Mouse (Mus musculus) B cell, adult 2 months (primary cell): ENCODE measurements around the gene Fkbp14.

Source experiments
- DNase-seq, 2 experiments: peaks; one replicate each; pipeline ENCODE4 v3.0.0; 2022

Fkbp14 gene

DNA sequence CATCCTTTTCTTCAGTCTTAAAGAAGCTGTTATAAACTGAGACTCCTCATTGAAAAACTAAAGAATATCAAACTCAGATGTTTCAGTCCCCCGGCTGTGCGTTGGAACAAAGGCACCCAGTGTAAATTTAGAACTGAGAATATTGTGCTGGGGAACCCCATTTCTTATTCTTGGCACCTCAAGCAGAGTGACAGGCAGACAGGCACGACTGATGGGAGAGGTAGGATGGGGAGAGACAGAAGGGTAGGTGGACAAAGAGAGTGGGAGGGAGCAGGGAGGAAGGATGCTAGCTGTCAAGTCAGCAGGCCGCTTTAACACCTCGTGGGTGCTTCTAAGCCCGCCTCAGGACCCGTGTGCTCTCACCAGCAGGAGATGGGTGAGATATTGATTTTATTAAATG lies 54.3 kb downstream of the Fkbp14 start:
- no peak for DNase-seq

DNA sequence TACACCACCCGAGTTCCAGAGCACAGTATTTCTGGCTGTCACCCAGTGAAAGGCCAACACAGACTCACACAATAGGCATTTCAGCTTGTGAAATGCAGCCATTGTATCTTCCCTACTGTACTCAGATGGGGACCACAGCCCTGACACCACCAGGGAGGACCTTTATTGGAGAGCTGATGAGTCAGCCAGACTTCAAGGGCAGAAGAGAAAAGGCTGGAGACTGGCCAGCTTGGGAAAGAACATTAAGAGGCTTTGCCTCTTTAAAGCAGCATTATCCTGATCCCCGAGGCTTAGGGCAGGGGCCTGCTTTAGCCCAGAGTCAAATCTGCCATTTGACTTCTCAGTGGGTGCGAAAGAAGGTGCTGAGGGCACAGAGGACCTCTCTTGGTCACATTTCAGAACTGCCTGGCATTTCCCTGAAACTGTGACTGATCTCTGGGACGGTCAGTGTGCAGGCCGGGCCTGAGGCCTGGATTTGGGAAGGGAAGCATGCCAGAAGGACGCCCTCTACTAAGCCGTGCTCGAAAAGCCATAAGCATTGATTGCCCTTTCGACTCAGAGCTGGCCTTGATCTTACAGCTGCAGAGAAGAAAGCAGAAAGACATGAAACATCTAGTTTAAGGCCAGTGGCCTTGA lies 56.7 kb downstream of the Fkbp14 start:
- DNase-seq, result no peak

DNA sequence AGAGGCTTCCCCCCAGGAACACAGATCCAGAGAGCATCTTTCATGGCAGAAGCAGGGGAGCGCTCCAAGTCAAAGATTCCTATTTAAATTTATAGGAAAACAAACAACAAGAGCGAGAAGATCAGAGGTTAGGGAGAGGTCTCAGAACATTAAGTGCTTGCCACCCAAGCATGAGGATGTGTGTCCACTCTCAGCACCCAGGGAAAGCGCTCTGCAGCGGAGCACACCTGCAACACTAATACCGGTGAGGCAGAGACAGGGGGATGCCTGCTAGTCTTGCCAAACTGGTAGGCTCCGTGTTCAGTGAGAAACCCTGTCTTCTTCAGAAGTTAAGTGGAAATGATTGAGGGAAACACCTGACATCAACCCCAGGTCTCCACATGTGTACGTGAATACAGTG lies 57.7 kb downstream of the Fkbp14 start:
- no peak for DNase-seq

DNA sequence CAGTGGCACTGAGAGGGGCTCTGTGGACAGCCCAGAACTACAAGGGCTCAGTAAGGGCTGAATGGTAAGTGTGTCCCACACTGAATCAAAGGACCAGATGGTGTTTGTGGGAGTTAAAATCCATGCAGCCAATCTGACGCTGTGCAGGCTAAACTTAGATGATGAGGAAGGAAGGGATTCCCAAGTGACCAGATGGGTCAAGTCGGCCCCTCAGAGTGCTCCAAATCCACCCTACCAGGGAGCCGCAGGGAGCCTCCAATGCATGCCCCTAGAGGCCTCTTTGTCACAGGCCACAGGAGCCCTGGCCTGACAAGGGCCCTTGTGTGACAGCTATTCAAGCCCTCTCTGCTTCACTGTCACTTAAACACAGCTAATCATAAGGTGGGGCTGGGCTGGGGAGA lies 58.3 kb downstream of the Fkbp14 start:
- DNase-seq, result no peak

DNA sequence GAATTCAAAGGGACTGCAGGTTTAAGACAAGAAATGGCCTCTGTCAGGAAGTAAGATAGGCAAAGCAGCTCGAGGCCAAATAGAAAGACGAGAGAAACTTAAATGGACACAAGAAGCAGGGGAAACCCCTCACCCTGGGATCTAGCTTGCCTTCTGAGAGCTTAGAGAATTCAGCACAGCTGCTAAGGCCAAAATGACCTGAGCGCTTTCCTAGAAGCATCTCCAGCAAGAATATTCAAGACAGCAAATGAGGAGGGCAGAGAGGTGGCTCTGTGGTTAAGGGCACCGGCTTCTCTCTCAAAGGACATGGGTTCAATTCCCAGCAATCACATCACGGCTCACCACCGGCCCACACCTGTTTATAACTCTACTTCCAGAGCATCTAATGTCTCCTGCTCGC lies 60.1 kb downstream of the Fkbp14 start:
- DNase-seq, result no peak

DNA sequence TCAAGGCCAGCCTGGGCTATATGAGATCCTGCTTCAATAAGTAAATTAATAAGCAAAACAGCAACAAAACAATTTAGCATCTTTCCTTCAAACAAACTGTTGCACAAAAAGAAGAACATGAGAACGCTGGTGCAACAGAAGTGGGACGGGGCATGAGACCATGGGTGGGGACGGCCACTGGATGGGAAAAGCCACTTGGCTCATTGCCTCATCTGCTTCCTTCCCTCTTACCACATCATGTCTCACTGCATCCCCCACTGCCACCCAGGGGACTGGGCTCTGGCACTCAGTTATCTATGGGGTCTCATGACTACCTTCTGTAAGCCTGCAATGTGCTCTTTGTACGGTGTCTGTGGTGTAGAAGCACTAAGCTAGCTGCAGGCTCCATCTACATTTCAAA lies 61.6 kb downstream of the Fkbp14 start:
- no peak for DNase-seq

DNA sequence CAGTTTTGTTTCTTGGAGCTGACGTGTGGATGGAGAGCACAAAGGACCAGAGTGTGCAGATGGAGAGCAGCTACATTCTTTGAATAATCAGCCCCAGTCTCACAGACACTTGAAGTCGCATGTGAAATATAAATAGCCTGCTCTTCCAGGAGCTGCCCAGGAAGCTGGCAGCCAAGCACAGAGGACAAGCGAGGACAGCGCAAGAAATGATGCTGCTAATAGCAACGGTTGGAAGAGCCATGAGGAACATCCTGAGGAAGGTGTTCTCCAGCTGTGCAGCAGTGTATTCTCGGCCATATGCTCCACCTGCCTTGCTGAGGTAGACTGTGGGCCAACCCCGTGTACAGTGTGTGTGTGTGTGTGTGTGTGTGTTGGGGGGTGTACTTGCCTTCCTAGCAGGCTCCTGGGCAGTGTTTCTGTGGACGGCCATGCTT lies 66.0 kb downstream of the Fkbp14 start:
- DNase-seq, result no peak

DNA sequence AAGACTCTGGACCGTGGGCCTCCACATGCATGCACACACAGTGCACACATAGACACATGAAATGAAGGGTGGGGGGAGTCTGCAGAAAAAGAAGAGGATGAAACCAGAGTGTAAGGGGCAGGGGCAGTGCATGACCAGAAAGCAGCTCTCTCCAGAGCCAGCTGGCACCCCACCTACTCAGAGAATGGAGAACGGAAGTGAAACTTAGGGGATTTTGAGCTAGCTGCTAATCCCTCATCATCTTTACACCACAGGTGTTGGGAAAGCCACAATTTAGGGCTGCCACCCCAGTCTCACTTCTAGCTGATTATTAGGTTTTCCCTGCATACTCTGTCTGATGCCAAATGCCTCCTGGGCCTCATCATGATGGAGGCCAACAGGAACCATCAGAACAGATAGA lies 66.9 kb downstream of the Fkbp14 start:
- no peak for DNase-seq

DNA sequence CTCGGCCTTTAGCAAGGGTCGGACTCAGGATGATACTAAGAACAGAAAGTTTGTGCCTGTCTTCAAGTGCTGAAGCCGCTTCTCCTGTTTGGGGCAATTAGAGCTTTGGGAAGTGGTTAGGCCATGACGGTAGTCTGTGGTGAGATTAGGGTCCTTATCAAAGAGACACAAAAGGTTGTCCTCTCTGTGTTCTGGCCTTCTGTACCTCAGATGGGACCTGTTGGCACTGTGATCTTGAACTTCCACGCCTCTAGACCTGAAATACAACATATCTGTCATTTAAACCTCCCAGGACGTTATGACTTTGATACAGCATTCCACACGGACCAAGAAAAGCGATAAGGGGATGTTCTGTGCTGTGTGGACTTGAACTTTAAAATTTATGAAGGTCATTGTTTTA lies 68.4 kb downstream of the Fkbp14 start:
- DNase-seq, result no peak
